Mouse (Mus musculus) lung, postnatal 0 days (tissue): Measurements from ENCODE around the gene Slc25a36.

Experiments
- CTCF ChIP-seq: IDR thresholded peaks from 2 replicates; pipeline ENCODE4 v1.5.1; 2016; ENCODE audit warnings: antibody characterized with exemption, mild to moderate bottlenecking
- EP300 ChIP-seq: IDR thresholded peaks from 2 replicates; pipeline ENCODE4 v1.6.1; 2016; ENCODE audit warnings: antibody characterized with exemption, mild to moderate bottlenecking, control low read depth

DNA sequence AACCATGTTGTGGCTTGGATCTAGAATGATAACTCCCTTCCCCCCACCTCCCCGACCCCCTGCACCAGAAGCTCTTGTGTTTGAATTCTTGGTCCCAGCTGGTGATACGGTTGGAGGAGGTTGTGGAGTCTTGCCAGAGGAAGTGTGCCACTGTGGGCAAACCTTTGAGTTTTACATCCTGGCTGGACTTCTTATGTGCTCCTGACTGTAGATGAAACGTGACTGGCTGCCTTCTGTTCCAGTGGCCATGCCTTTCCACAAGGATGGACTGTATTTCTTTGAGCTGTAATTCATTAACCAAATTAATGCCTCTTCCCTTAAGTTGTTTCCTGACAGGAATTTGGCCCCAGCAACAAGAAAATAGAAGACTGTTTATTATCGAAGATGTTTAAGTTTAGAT, 26.2 kb upstream of the Slc25a36 start:
- TF ChIP-seq EP300 (no peak), CTCF (no peak)
